Mouse (Mus musculus) B cell, adult 2 months (primary cell): Measurements from ENCODE around the gene P3h3.
"Not testable (repeated sequence)": the region's sequence is repeated elsewhere in the genome, so short reads cannot be mapped to it uniquely, and the experiment has no call there.

Experiments used
- DNase-seq, 2 experiments: peaks; one replicate each; pipeline ENCODE4 v3.0.0; 2022

The P3h3 gene

GRCm38 (mm10) chr6:124808358-124809012, 49.1 kb downstream of the P3h3 start, which contains the start of gene Spsb2:
TSS of gene Spsb2 (plus strand) at chr6:124808661.
- peak; percentile 44 for DNase-seq

DNA sequence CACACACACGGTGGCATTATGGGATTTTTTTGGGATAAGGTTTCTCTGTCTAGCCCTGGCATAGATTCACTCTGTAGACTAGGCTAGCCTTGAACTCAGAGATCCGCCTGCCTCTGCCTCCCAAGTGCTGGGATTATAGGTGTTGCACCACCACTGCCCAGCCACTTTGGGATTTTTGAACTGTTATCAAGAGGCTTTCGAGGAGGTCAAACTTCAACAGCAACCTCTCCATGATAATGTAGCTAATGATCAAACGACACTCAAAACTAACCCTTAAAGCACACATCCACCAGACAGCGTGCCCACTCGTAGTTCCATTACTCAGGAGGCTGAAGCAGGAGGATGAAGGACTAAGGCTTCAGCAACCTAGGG, 49.6 kb downstream of the P3h3 start:
- DNase-seq: no peak

- no peak for DNase-seq
Observed at GRCm38 (mm10) chr6:124807366-124807765, 50.2 kb downstream of the P3h3 start.

DNA sequence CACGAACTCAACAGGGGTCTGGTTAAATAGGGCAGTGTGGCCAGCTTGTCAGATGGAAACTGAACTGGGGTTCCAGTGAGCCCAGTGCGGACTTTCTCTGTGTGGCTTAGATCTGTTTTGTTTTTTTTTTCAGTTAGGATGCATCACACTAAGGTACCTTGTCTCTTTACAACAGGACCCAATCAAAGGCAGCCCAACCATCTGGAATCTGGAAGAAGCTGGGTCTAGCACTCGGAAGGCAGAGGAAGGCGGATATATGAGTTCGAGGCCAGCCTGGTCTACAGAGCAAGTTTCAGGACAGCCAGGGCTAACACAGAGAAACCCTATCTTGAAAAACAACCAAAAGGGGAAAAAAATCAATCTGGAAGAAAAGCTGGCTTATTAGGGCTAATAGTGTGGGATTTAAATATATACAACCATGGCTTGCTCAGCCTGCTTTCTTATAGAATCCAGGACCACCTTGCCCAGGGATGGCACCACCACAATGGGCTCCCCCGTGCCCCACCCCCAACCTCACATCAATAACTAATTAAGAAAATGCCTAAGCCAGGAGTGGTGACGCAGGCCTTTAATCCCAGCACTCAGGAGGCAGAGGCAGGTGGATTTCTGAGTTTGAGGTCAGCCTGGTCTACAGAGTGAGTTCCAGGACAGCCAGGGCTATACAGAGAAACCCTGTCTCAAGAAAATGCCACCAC, 51.0 kb downstream of the P3h3 start:
- no peak for DNase-seq

DNA sequence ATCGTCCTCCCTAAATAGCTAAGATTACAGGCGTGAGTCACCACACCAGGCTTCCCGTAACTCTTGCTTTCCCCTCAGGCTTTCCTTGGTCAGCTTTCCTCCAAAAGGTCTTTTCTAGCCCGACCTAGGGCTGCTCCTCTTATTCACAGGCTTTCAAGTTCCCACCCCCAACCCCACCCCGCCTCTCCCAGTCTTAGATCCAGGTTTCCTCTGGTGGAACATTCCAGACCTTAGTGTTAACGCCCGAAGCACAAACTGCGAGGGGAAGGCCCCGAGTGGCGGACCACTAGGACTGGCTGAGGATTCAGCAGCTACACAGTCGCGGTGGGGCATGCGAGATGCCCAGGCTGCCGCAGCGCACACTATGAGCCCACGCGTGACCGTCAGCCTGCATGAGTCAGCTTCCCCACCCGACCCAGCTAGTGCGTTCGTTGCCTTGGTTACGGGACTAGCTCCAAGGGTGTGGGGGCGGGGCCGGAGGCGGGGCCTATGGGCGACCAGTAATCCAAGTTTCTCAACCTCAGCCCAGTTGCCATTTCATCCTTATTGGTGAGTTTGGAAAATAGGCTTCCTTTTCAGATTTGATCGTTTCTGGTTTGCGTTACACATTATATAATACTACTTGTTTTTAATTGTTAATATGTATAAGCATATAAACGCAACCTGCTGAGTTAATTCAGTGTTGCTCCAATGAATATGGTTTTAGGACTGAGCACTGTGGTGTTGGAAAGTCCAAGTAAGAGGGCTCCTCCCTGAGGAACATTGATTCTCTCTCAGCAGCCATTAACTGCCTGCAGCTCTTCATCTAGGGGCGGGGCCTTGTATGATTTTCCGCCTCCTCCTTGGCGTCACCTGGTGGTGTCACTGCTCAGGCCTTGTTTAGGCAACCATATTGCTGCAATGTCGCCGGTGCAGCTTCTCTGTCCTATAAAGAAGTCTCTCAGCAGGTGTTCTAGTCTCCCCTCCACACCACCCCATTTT, 51.9 kb downstream of the P3h3 start:
- DNase-seq: peak; percentile 93 to 95

GRCm38 (mm10) chr6:124804341-124804740, 53.2 kb downstream of the P3h3 start:
- DNase-seq: no peak

DNA sequence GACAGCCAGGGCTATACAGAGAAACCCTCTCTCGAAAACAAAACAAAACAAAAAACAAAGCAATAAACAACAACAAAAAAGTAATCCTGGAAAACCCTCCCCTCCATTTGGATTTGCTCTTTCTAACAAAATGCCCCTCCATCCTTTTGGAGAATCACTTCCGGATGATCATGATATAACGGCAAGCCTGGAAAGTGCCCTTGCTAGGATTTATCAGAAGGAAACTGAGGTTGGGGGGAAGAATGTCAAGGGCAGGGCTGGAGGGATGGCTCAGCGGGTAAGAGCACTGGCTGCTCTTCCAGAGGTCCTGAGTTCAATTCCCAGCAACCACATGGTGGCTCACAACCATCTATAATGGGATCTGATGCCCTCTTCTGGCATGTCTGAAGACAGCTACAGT, 53.9 kb downstream of the P3h3 start:
- DNase-seq: not testable (repeated sequence)

DNA sequence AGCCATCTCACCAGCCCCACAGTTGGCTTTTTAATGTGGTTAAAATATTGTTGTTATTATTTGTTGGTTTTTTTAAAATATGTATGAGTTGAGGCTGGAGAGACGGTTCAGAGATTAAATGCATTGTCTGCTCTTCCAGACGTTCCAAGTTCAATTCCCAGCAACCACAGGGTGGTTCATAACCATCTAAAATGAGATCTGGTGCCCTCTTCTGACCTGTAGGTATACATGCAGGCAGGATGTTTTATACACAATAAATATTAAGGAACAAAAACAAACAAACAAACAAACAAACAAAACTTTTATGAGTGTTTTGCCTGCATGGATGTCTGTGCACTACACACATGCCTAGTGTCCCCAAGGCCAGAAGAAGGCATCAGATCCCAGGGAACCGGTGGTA, 54.5 kb downstream of the P3h3 start:
- no peak for DNase-seq

GRCm38 (mm10) chr6:124802400-124802799, 55.2 kb downstream of the P3h3 start:
- not testable (repeated sequence) for DNase-seq

- no peak for DNase-seq
Observed at GRCm38 (mm10) chr6:124796200-124796599, 61.4 kb downstream of the P3h3 start.

GRCm38 (mm10) chr6:124795781-124796180, 61.8 kb downstream of the P3h3 start:
- DNase-seq: no peak

- no peak for DNase-seq
Observed at GRCm38 (mm10) chr6:124791911-124792310, 65.6 kb downstream of the P3h3 start.
